Mouse (Mus musculus) CH12.LX (cell line): Measurements from ENCODE around the gene Wwc2. TPM values are rescaled to one million over a fixed set of nuclear protein-coding genes. Genes with fewer than 3 reads are reported as not detected.

Source experiments
- DNase-seq: peaks from one replicate; pipeline ENCODE4 v3.0.0-alpha.2; 2013; ENCODE audit errors: extremely low read depth
- H3K27ac ChIP-seq: 2 replicates; pipeline ENCODE4 v1.5.1; 2012; ENCODE audit warnings: low read depth, mild to moderate bottlenecking, control low read depth, moderate library complexity; ENCODE audit not compliant: insufficient read depth
- H3K27me3 ChIP-seq: replicated peaks from 2 replicates; pipeline ENCODE3; 2012; ENCODE audit warnings: inconsistent platforms
- H3K36me3 ChIP-seq, 2 experiments: replicated peaks in 1 of 2; 2 replicates each; pipeline versions ENCODE3 to v1.6.1; 2012; ENCODE audit warnings: inconsistent platforms in 1 of 2, low read length in 1 of 2, mild to moderate bottlenecking in 1 of 2, mixed read lengths in 1 of 2, moderate library complexity in 1 of 2; ENCODE audit not compliant: control insufficient read depth in 1 of 2, insufficient read depth in 1 of 2
- H3K4me1 ChIP-seq, 2 experiments: 2 replicates each; pipeline ENCODE4 v1.6.1; 2012; ENCODE audit warnings: inconsistent platforms in 1 of 2, moderate library complexity in 1 of 2; ENCODE audit not compliant: insufficient read depth in 2 of 2, control insufficient read depth in 1 of 2
- H3K4me2 ChIP-seq: 2 replicates; pipeline ENCODE4 v1.6.1; 2012; ENCODE audit warnings: low read depth, mild to moderate bottlenecking, control low read depth; ENCODE audit not compliant: poor library complexity, insufficient read depth, severe bottlenecking
- H3K4me3 ChIP-seq, 3 experiments: fragments of 150-350 bp in 1 of 3; sonication (generic) in 1 of 3; replicated peaks in 1 of 3; 2 replicates each; pipeline versions ENCODE3 to v1.5.1; 2011 to 2012; ENCODE audit warnings: low read depth in 2 of 3, low read length in 2 of 3, mild to moderate bottlenecking in 2 of 3, moderate library complexity in 2 of 3, control low read depth in 1 of 3, improper control_type of control experiment in 1 of 3, inconsistent platforms in 1 of 3, mixed read lengths in 1 of 3; ENCODE audit not compliant: poor library complexity in 1 of 3
- H3K79me2 ChIP-seq: replicated peaks from 2 replicates; pipeline ENCODE4 v1.6.1; 2012; ENCODE audit warnings: mild to moderate bottlenecking, moderate library complexity; ENCODE audit not compliant: control insufficient read depth, poor library complexity, insufficient read depth, severe bottlenecking; ENCODE audit errors: extremely low read depth
- H3K9ac ChIP-seq: 2 replicates; pipeline ENCODE4 v1.6.1; 2012; ENCODE audit warnings: low read depth, mild to moderate bottlenecking, control low read depth, moderate library complexity; ENCODE audit not compliant: insufficient read depth
- H3K9me3 ChIP-seq: replicated peaks from 2 replicates; pipeline ENCODE3; 2012; ENCODE audit warnings: low read length, inconsistent platforms, mixed read lengths
- BHLHE40 ChIP-seq: IDR thresholded peaks from 2 replicates; pipeline ENCODE4 v1.6.1; 2011; ENCODE audit warnings: mild to moderate bottlenecking, low read depth, low read length, improper control_type of control experiment
- CHD1 ChIP-seq: IDR thresholded peaks from 2 replicates; pipeline ENCODE4 v1.6.1; 2012; ENCODE audit warnings: low read depth, low read length, improper control_type of control experiment, inconsistent platforms
- CHD2 ChIP-seq: IDR thresholded peaks from 2 replicates; pipeline ENCODE4 v1.6.1; 2011; ENCODE audit warnings: low read length, improper control_type of control experiment
- CTCF ChIP-seq, 2 experiments: IDR thresholded peaks in 1 of 2; conservative IDR thresholded peaks in 1 of 2; 2 replicates each; pipeline ENCODE4 v1.5.1; 2011 to 2012; ENCODE audit warnings: low read depth in 2 of 2, low read length in 2 of 2, improper control_type of control experiment in 1 of 2, inconsistent platforms in 1 of 2, mild to moderate bottlenecking in 1 of 2, moderate library complexity in 1 of 2
- ETS1 ChIP-seq: conservative IDR thresholded peaks from 2 replicates; pipeline ENCODE4 v1.6.1; 2012; ENCODE audit warnings: low read depth, mild to moderate bottlenecking, inconsistent platforms, low read length, improper control_type of control experiment, moderate library complexity
- GABPA ChIP-seq: IDR thresholded peaks from 2 replicates; pipeline ENCODE4 v1.6.1; 2012; ENCODE audit warnings: low read depth, low read length, improper control_type of control experiment, inconsistent platforms; ENCODE audit not compliant: insufficient replicate concordance
- HCFC1 ChIP-seq: IDR thresholded peaks from 2 replicates; pipeline ENCODE4 v1.6.1; 2012; ENCODE audit warnings: low read depth, mild to moderate bottlenecking, inconsistent platforms, low read length, improper control_type of control experiment
- IRF4 ChIP-seq: IDR thresholded peaks from 2 replicates; pipeline ENCODE4 v1.6.1; 2014; ENCODE audit warnings: low read depth, mild to moderate bottlenecking, inconsistent platforms, low read length, improper control_type of control experiment
- JUN ChIP-seq: IDR thresholded peaks from 2 replicates; pipeline ENCODE4 v1.6.1; 2011; ENCODE audit warnings: low read depth, mild to moderate bottlenecking, low read length, improper control_type of control experiment, moderate library complexity; ENCODE audit not compliant: insufficient read depth
- JUND ChIP-seq: conservative IDR thresholded peaks from 2 replicates; pipeline ENCODE4 v1.6.1; 2011; ENCODE audit warnings: low read depth, low read length, improper control_type of control experiment
- MAX ChIP-seq: IDR thresholded peaks from 2 replicates; pipeline ENCODE4 v1.6.1; 2011; ENCODE audit warnings: low read length, improper control_type of control experiment
- MAZ ChIP-seq: IDR thresholded peaks from 2 replicates; pipeline ENCODE4 v1.6.1; 2012; ENCODE audit warnings: low read depth, mild to moderate bottlenecking, inconsistent platforms, low read length, improper control_type of control experiment, moderate library complexity
- MXI1 ChIP-seq: IDR thresholded peaks from 2 replicates; pipeline ENCODE4 v1.6.1; 2011; ENCODE audit warnings: mild to moderate bottlenecking, low read depth, low read length, improper control_type of control experiment
- MYC ChIP-seq: IDR thresholded peaks from 2 replicates; pipeline ENCODE4 v1.6.1; 2011; ENCODE audit warnings: low read depth, mild to moderate bottlenecking, improper control_type of control experiment, low read length
- NELFE ChIP-seq: IDR thresholded peaks from 2 replicates; pipeline ENCODE4 v1.6.1; 2011; ENCODE audit warnings: low read depth, low read length, improper control_type of control experiment
- POLR2A ChIP-seq: IDR thresholded peaks from 2 replicates; pipeline ENCODE4 v1.6.1; 2011; ENCODE audit warnings: low read depth, mild to moderate bottlenecking, improper control_type of control experiment, low read length
- POLR2AphosphoS2 ChIP-seq: IDR thresholded peaks from 2 replicates; pipeline ENCODE4 v1.6.1; 2011; ENCODE audit warnings: low read depth, low read length, improper control_type of control experiment
- RAD21 ChIP-seq: IDR thresholded peaks from 2 replicates; pipeline ENCODE4 v1.6.1; 2011; ENCODE audit warnings: low read depth, mild to moderate bottlenecking, low read length, improper control_type of control experiment, moderate library complexity
- RCOR1 ChIP-seq: conservative IDR thresholded peaks from 2 replicates; pipeline ENCODE4 v1.6.1; 2012; ENCODE audit warnings: low read depth, mild to moderate bottlenecking, inconsistent platforms, low read length, improper control_type of control experiment
- SIN3A ChIP-seq: IDR thresholded peaks from 2 replicates; pipeline ENCODE4 v1.6.1; 2012; ENCODE audit warnings: low read length, improper control_type of control experiment, inconsistent platforms
- SMC3 ChIP-seq: IDR thresholded peaks from 2 replicates; pipeline ENCODE4 v1.6.1; 2011; ENCODE audit warnings: low read depth, low read length, improper control_type of control experiment
- UBTF ChIP-seq: IDR thresholded peaks from 2 replicates; pipeline ENCODE4 v1.6.1; 2012; ENCODE audit warnings: low read depth, mild to moderate bottlenecking, inconsistent platforms, low read length, improper control_type of control experiment, moderate library complexity
- USF2 ChIP-seq: conservative IDR thresholded peaks from 2 replicates; pipeline ENCODE4 v1.6.1; 2011; ENCODE audit warnings: low read depth, low read length, improper control_type of control experiment
- ZMIZ1 ChIP-seq: IDR thresholded peaks from 2 replicates; pipeline ENCODE4 v1.6.1; 2012; ENCODE audit warnings: low read depth, mild to moderate bottlenecking, inconsistent platforms, low read length, improper control_type of control experiment
- dilution Hi-C: fragments of 300-500 bp; cut with MboI; formaldehyde crosslinking; loops from 2 replicates; pipeline ENCODE4 v1.14.3; 2020; ENCODE audit warnings: low sequenced_read_pairs; ENCODE audit not compliant: extremely low pct_unique_long_range_greater_than_20kb, extremely low pct_ligation_motif_present
- in situ Hi-C: fragments of 300-500 bp; cut with MboI; formaldehyde crosslinking; loops from 3 replicates; pipeline ENCODE4 v1.14.3; 2019; ENCODE audit warnings: low sequenced_read_pairs, low pct_ligation_motif_present, low pct_unique_long_range_greater_than_20kb, mixed read lengths
- polyA plus RNA-seq: library from polyadenylated mRNA; unstranded; fragments of >175 nt; gene quantifications from 2 replicates; pipeline ENCODE4 v1.2.1, GENCODE M21; 2012; ENCODE audit warnings: low read depth; ENCODE audit not compliant: insufficient read length
- total RNA-seq, 2 experiments: library from RNA; depleted of rRNA; stranded (reverse); fragments of 300-350 nt in 1 of 2; fragments of >200 nt in 1 of 2; gene quantifications; 2 replicates each; pipeline ENCODE4 v1.2.3; 2012 to 2014

Wwc2 gene
- total and polyA plus RNA-seq, 3 experiments: 0.04 to 1.1 (median 0.32) TPM

- H3K27ac ChIP-seq: no peak overlapping the region
- dilution Hi-C loops (no loop called here), in situ Hi-C loops (no loop called here)
- TF ChIP-seq POLR2A (no peak), GABPA (no peak), CHD2 (no peak), CHD1 (no peak), MYC (no peak), MAX (no peak), SIN3A (no peak), MAZ (no peak), JUN (no peak), SMC3 (no peak), BHLHE40 (no peak), MXI1 (no peak), ETS1 (no peak), NELFE (no peak), ZMIZ1 (no peak), RAD21 (no peak), RCOR1 (no peak), POLR2AphosphoS2 (no peak), HCFC1 (no peak), JUND (no peak)
- peaks cover 4% of the 10 kb centered on the region for H3K27me3 ChIP-seq
- H3K9ac ChIP-seq: no peak overlapping the region
- H3K36me3 ChIP-seq: no peaks in the 10 kb centered on the region
- H3K4me1 ChIP-seq: peaks cover 0 to 10% of the 10 kb centered on the region in 2 experiments; a peak in 2 of 4 replicates
- no peaks in the 10 kb centered on the region for H3K79me2 ChIP-seq
- H3K4me3 ChIP-seq: peak overlapping the region in 1 of 3 experiments; percentile 60
- DNase-seq: no peak
- H3K9me3 ChIP-seq: no peaks in the 10 kb centered on the region
- no peak overlapping the region for H3K4me2 ChIP-seq
Measured at GRCm38 (mm10) chr8:47989655-47990385, 904 bp downstream of the Wwc2 start.

- in situ Hi-C loops: no loop called here
- Histone ChIP-seq H3K27me3 (peaks cover 4% of the 10 kb centered on the region), H3K27ac (no peak overlapping the region), H3K4me2 (no peak overlapping the region), H3K36me3 (no peaks in the 10 kb centered on the region), H3K4me3 (no peak overlapping the region), H3K79me2 (no peaks in the 10 kb centered on the region), H3K9me3 (no peaks in the 10 kb centered on the region), H3K9ac (no peak overlapping the region), H3K4me1 (peaks cover 0 to 10% of the 10 kb centered on the region in 2 experiments; a peak in 2 of 4 replicates)
- dilution Hi-C loops: no loop called here
- DNase-seq: no peak
- TF ChIP-seq BHLHE40: no peak
- no peak for TF ChIP-seq HCFC1
- no peak for TF ChIP-seq GABPA
- TF ChIP-seq POLR2AphosphoS2: no peak
- TF ChIP-seq CTCF (conservative IDR thresholded peaks at IDR 0.05 in 1 of 2, IDR thresholded peaks at IDR 0.05 in 1 of 2; ENCODE audit: low read depth in 2 of 2, low read length in 2 of 2): no peak
- no peak for TF ChIP-seq USF2
- no peak for TF ChIP-seq NELFE
- TF ChIP-seq MXI1: no peak
- TF ChIP-seq IRF4: no peak
- TF ChIP-seq UBTF: no peak
- no peak for TF ChIP-seq JUN
Measured at GRCm38 (mm10) chr8:47989211-47989610, 1.5 kb downstream of the Wwc2 start.
